Mouse (Mus musculus) forebrain, embryonic 11.5 days (tissue): ENCODE data around the gene Opcml. TPM values are rescaled to one million over a fixed set of nuclear protein-coding genes. Genes with fewer than 3 reads are reported as not detected.

Experiments used
- ATAC-seq: fragments of 200-750 bp; cut with Nextera tagmentation; replicated peaks from 2 replicates; pipeline ENCODE4 v1.8.0; 2017; ENCODE audit warnings: moderate TSS enrichment; ENCODE audit not compliant: low FRiP score
- DNase-seq: peaks from one replicate; pipeline ENCODE4 v3.0.0-alpha.2; 2017; ENCODE audit warnings: low spot score
- H3K27ac ChIP-seq: fragments of 300-500 bp; sonication (generic); 2 replicates; pipeline ENCODE4 v1.5.1; 2014; ENCODE audit warnings: low read depth, low read length
- H3K27me3 ChIP-seq: fragments of 300-500 bp; sonication (generic); 2 replicates; pipeline ENCODE4 v1.6.1; 2014; ENCODE audit warnings: mild to moderate bottlenecking, low read length, mixed read lengths; ENCODE audit not compliant: control insufficient read depth, insufficient read depth
- H3K36me3 ChIP-seq: fragments of 300-500 bp; sonication (generic); 2 replicates; pipeline ENCODE4 v1.6.1; 2014; ENCODE audit warnings: mild to moderate bottlenecking, low read length, moderate library complexity, mixed read lengths; ENCODE audit not compliant: control insufficient read depth, insufficient read depth
- H3K4me1 ChIP-seq: fragments of 300-500 bp; sonication (generic); replicated peaks from 2 replicates; pipeline ENCODE4 v1.6.1; 2014; ENCODE audit warnings: low read length, mixed read lengths; ENCODE audit not compliant: control insufficient read depth, insufficient read depth
- H3K4me2 ChIP-seq: fragments of 300-500 bp; sonication (generic); 2 replicates; pipeline ENCODE4 v1.6.1; 2014; ENCODE audit warnings: low read depth, mild to moderate bottlenecking, low read length, moderate library complexity, mixed read lengths; ENCODE audit not compliant: severe bottlenecking
- H3K4me3 ChIP-seq: fragments of 300-500 bp; sonication (generic); 2 replicates; pipeline ENCODE4 v1.5.1; 2014; ENCODE audit warnings: low read depth, low read length
- H3K9ac ChIP-seq: fragments of 300-500 bp; sonication (generic); 2 replicates; pipeline ENCODE4 v1.6.1; 2014; ENCODE audit warnings: low read length
- H3K9me3 ChIP-seq: fragments of 300-500 bp; sonication (generic); 2 replicates; pipeline ENCODE4 v1.6.1; 2016; ENCODE audit warnings: low read length, mixed read lengths; ENCODE audit not compliant: control insufficient read depth
- WGBS: fragments of 180-500 bp; shearing (Covaris S2); extraction: QIAGEN DNeasy Blood & Tissue Kit; methylation state at CpG from one replicate; pipeline ENCODE4 v1.1.7; 2014; 5-methylcytosine and 5-hydroxymethylcytosine counted together
- polyA plus RNA-seq: library from polyadenylated mRNA; unstranded; fragments of >200 nt; fragmentation: Nextera tagmentation; extraction: Ambion mirVana; gene quantifications from 2 replicates; pipeline ENCODE4 v1.2.1, GENCODE M21; 2014

The Opcml gene
- polyA plus RNA-seq, 1 experiment from 2014 or later: 2.4 TPM

DNA sequence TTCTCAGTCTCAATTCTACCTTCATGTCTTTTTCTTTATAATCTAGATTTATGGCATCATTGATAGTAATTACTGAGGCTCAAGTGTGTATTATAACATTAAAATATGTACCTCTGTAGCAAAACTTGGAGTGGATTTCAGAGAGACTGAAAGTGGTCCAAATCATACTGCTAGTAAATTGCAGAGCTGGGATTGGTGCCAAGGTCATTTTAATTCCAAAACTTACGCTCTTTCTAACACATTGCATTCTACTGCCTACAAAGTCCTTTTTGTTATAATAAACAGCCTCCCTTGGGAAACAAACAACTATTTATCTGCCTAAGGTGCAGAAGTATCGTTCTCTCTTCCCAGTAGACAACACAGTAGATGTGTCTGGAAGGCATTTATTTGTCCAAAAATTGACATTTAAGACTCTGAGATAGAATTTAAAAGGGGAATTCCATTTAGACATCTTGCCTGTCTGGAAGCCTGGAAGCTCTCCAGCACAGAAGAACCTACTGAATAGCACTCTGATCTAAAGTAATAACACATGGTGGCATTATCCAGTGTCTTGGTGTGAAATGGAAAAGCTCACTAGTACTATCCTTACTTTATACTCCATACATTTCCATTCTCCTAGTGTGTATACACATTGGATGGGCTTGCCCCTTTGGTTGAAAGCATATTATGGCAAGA, 266.7 kb downstream of the Opcml start:
- H3K4me1 ChIP-seq: no peaks in the 10 kb centered on the region
- WGBS: 83% methylated on average over 2 of the region's 2 CpGs
- no peak for ATAC-seq
- H3K4me3 ChIP-seq: no peak overlapping the region
- H3K27ac ChIP-seq: no peak overlapping the region
- no peaks in the 10 kb centered on the region; the same call in 1 of the 2 replicates for H3K27me3 ChIP-seq
- DNase-seq: no peak
- H3K9ac ChIP-seq: no peak overlapping the region
- no peaks in the 10 kb centered on the region for H3K36me3 ChIP-seq
- no peak overlapping the region for H3K4me2 ChIP-seq
- H3K9me3 ChIP-seq: no peaks in the 10 kb centered on the region

GRCm38 (mm10) chr9:28065126-28065525, 274.6 kb downstream of the Opcml start:
- Histone ChIP-seq H3K4me3 (no peak overlapping the region), H3K4me1 (no peaks in the 10 kb centered on the region), H3K27me3 (no peaks in the 10 kb centered on the region), H3K36me3 (no peaks in the 10 kb centered on the region), H3K9ac (no peak overlapping the region), H3K4me2 (no peak overlapping the region), H3K27ac (no peak overlapping the region), H3K9me3 (no peaks in the 10 kb centered on the region)
- DNase-seq (no peak), ATAC-seq (no peak)

DNA sequence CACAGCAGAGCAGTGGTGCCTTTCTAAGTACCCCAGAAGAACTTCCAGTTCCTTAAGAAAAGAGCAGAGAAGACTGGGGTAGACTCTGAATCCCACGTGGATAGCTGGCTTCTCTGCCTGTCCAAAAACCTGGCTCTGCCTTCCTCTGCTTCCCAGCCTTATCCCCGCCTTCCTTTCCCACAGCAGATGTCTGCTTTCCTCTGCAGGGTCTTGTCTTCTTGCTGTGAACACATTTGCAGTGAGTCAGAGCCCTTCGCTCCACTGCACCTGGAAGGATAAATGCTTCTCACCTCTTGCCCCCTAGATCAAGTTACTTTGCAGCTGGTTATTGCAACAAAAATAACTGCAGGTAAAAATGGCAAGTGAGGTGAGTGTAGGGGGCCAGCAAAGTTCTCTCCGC, 290.1 kb downstream of the Opcml start:
- H3K9ac ChIP-seq: no peak overlapping the region
- WGBS: 67% methylated on average over 4 of the region's 4 CpGs
- no peak overlapping the region for H3K4me3 ChIP-seq
- H3K27me3 ChIP-seq: no peaks in the 10 kb centered on the region
- no peak overlapping the region for H3K27ac ChIP-seq
- DNase-seq (no peak), ATAC-seq (no peak)
- no peaks in the 10 kb centered on the region for H3K36me3 ChIP-seq
- H3K4me1 ChIP-seq: peaks cover 10% of the 10 kb centered on the region; the same call in 1 of the 2 replicates
- H3K4me2 ChIP-seq: no peak overlapping the region
- H3K9me3 ChIP-seq: no peaks in the 10 kb centered on the region

DNA sequence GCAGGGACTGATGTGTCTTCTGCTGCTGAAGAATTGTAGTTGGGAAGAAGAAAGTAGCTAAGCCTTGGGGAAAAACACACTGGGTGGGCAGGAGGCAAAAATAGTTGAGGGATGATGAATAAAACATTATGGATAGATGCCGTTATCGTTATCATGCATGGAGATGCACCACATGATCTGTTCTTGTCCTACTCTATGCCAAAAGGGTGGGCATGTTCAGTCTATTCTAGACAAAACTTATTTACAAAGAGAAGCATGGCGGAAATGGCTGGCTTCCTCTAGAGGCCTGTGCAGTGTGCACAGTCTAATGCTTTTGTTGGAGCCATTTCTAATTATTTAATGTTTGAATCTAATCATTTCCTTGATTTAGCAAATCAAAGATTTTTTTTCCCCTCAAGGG, 293.2 kb downstream of the Opcml start:
- ATAC-seq (no peak), DNase-seq (no peak)
- H3K4me3 ChIP-seq: no peak overlapping the region
- H3K27ac ChIP-seq: no peak overlapping the region
- no peaks in the 10 kb centered on the region for H3K27me3 ChIP-seq
- no peaks in the 10 kb centered on the region for H3K9me3 ChIP-seq
- H3K9ac ChIP-seq: no peak overlapping the region
- peaks cover 12% of the 10 kb centered on the region; the same call in 1 of the 2 replicates for H3K4me1 ChIP-seq
- H3K36me3 ChIP-seq: no peaks in the 10 kb centered on the region
- 81% methylated on average over 3 of the region's 3 CpGs for WGBS
- no peak overlapping the region for H3K4me2 ChIP-seq

DNA sequence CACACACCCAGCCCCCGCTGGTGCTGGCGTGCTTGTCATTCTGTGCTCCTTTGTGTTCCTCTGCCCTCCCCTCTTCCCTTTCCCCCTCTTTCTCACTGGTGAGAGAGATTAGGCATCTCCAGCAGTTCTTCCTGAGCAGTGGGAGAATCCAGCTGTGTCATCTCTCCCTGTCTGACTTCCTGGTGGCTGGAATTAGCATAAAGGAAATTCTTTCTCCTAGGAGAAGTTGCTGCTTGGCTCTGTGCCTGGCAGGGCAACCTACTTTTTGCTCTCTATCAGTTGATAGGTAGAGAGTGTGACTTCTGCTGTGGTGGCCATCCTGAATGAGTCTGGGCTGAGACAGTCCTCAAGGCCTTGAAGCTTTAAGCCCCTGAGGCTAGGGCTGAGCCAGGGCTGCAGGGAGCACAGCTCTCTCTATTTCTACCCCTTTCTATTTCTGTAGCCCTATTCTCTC, 293.7 kb downstream of the Opcml start:
- H3K27ac ChIP-seq: peak overlapping the region; percentile 18; the same call in 1 of the 2 replicates
- H3K4me1 ChIP-seq: peaks cover 12% of the 10 kb centered on the region; the same call in 1 of the 2 replicates
- no peaks in the 10 kb centered on the region for H3K9me3 ChIP-seq
- 5% methylated on average over 2 of the region's 2 CpGs for WGBS
- no peak overlapping the region for H3K4me2 ChIP-seq
- DNase-seq (peak; percentile 53), ATAC-seq (peak; percentile 66)
- no peak overlapping the region for H3K4me3 ChIP-seq
- no peaks in the 10 kb centered on the region for H3K27me3 ChIP-seq
- no peak overlapping the region for H3K9ac ChIP-seq
- H3K36me3 ChIP-seq: no peaks in the 10 kb centered on the region

DNA sequence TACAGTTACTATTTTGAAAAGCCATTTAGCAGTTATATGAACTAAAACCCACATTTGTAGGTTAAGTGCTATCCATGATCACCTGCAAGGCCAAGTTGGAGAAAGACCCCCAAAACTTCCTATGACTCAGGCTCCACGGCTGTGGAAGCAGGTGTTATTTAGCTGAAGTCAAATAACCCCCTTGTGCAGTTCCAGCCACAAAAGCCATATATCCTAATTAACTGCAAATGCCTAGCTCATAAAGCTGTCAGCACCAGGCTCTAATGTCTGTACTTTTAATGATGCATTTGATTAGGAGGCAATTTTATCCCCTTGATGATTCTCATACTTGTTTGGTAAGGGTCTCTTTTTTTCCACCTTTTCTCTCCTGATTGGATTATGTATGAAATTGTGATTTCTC, 300.8 kb downstream of the Opcml start:
- Histone ChIP-seq H3K9ac (no peak overlapping the region), H3K4me1 (no peaks in the 10 kb centered on the region), H3K27ac (no peak overlapping the region), H3K36me3 (no peaks in the 10 kb centered on the region), H3K4me2 (no peak overlapping the region), H3K9me3 (no peaks in the 10 kb centered on the region), H3K27me3 (no peaks in the 10 kb centered on the region), H3K4me3 (no peak overlapping the region)
- no peak for DNase-seq
- 78% methylated on average over 1 of the region's 1 CpGs for WGBS
- no peak for ATAC-seq

DNA sequence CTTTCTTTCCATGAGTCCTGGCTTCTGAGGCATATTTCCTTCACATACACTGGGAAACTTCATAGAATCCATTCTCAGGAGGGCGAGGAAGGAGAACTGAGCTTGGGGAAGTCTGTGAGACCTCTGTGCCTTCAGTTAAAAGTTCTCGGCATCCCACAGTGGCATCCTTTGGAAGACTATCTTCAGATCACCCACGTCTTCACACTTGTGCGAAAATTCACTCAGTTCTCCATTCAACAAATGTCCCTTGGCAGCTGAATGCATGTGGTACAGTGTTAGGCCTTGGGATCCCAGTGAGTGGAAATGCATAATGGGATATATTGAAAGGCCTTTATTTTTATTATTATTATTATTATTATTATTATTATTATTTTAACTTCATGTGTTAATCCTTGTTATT, 304.1 kb downstream of the Opcml start:
- WGBS: 89% methylated on average over 4 of the region's 4 CpGs
- H3K27ac ChIP-seq: no peak overlapping the region
- no peaks in the 10 kb centered on the region for H3K4me1 ChIP-seq
- no peaks in the 10 kb centered on the region for H3K9me3 ChIP-seq
- no peak overlapping the region for H3K4me3 ChIP-seq
- H3K27me3 ChIP-seq: no peaks in the 10 kb centered on the region
- no peak overlapping the region for H3K9ac ChIP-seq
- ATAC-seq: no peak
- DNase-seq: no peak
- no peak overlapping the region for H3K4me2 ChIP-seq
- H3K36me3 ChIP-seq: no peaks in the 10 kb centered on the region

- 96% methylated on average over 2 of the region's 2 CpGs for WGBS
- Histone ChIP-seq H3K9me3 (no peaks in the 10 kb centered on the region), H3K4me3 (no peak overlapping the region), H3K4me1 (no peaks in the 10 kb centered on the region), H3K9ac (no peak overlapping the region), H3K4me2 (no peak overlapping the region), H3K36me3 (no peaks in the 10 kb centered on the region), H3K27me3 (no peaks in the 10 kb centered on the region), H3K27ac (no peak overlapping the region)
- ATAC-seq (no peak), DNase-seq (no peak)
These were observed 305.6 kb downstream of the Opcml start for GRCm38 (mm10) chr9:28096204-28096603.

GRCm38 (mm10) chr9:28101981-28102380, 311.4 kb downstream of the Opcml start:
- Histone ChIP-seq H3K27me3 (no peaks in the 10 kb centered on the region), H3K4me2 (no peak overlapping the region), H3K4me1 (no peaks in the 10 kb centered on the region), H3K36me3 (no peaks in the 10 kb centered on the region), H3K9me3 (no peaks in the 10 kb centered on the region), H3K9ac (no peak overlapping the region), H3K27ac (no peak overlapping the region), H3K4me3 (no peak overlapping the region)
- DNase-seq: no peak
- no peak for ATAC-seq
